Mouse (Mus musculus): Measurements from ENCODE around the gene Map10.

Map10 gene

DNA sequence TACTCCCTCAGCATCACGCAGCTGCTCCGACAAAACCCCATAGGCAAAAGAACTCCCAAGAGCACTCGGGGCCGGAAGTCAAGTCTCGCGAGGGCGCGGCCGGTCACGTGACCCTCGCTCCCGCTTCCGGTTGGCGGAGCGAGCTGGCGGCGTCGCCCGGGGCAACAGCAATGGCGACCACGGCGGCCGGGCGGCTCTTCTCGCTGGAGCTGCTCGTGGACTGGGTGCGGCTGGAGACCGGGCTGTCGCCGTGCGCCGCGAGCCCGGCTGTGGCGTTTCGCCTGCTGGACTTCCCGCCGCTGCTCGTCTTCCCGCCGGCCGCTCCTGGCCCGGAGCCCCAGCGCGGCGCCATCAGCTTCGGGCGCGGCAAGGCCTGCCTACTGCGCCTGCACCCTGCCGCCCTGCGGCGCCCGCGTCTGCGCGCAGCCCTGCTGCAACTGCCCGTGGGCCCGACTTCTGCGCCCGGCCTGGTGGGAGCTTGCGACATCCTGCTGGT is at the start of gene Map10:
Gene Map10, plus strand, starts transcription at position 119 of the 496 bp plus-strand sequence.
- DNase-seq (ENCODE audit: low spot score), result peak; percentile 51

DNA sequence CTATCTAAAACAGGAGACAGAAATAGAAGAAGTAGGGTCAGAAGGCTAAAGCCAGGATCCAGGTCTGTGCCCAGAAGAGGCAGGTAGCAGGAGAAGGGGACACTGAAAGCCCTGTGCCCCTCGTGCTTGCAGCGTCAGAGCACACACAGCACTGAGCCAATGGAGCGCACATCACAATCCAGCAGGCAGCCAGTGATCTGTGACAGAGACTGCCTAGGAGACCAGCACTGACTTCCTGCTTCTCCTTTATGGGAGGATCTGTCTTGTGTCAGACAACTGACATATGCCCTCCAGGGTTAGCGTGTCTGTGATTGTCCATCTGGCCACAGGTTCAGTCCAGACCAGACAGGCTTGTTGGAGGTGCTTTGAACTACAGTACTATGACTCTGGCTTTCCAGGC is 49.3 kb upstream of the Map10 start:
- no peak for DNase-seq (ENCODE audit: low spot score)

DNA sequence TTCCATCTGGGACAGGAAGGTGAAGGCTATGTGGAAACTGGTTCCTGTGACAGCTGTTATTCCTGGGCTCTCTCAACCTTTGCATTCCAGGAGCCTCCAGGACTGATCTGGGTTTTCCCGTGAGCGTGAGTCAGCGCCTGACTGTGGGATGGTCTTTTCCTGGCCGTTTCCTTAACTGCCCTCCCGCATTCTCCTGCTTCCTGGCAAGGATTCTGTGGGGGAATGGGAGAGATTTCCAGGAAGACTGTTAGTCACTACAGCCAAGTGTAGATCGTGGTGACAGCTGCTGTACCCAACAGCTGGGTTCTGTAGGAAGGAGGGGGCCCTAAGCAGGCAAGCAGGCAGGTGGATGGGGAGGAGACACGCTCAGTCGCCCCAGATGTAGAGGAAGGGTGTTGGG is 45.3 kb upstream of the Map10 start:
- DNase-seq (ENCODE audit: low spot score), result no peak

DNA sequence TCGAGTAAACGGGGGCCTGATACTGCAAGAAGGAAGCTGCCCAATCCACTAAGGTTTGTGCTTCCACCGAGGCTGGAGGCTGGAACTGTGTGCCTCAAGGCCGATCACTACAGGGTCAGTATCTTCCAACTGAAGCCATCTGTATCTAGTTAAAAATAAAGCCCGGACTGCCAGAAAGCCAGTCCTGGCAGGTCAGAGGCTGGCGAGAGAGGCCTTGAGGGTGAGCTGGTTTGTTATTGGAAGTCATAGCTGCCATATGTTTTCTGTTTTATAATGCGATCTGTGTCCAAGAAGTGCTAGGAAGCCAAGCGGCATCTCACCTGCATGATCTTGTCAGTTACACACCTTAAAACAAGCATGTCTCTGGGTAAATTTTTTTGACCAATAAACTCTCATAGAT is 43.2 kb upstream of the Map10 start:
- no peak for DNase-seq (ENCODE audit: low spot score)

DNA sequence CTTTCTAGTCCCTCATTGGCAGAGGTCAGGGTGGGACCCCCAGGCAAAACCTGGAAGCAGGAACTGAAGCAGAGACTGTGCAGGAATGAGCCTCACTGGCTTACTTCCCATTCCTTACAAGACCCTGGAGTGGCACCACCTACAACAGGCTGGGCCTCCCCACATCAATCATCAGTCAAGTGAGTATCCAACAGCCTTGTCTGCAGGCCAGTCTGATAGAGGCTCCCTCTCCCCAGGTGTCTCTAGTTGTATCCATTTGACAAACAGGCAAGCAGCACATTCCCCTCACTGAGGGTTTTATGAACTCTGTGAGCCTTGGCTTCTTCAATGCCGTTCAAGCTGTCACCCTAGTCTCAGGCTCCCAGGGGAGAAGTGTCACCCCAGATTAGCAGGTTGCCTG is 40.8 kb upstream of the Map10 start:
- no peak for DNase-seq (ENCODE audit: low spot score)

DNA sequence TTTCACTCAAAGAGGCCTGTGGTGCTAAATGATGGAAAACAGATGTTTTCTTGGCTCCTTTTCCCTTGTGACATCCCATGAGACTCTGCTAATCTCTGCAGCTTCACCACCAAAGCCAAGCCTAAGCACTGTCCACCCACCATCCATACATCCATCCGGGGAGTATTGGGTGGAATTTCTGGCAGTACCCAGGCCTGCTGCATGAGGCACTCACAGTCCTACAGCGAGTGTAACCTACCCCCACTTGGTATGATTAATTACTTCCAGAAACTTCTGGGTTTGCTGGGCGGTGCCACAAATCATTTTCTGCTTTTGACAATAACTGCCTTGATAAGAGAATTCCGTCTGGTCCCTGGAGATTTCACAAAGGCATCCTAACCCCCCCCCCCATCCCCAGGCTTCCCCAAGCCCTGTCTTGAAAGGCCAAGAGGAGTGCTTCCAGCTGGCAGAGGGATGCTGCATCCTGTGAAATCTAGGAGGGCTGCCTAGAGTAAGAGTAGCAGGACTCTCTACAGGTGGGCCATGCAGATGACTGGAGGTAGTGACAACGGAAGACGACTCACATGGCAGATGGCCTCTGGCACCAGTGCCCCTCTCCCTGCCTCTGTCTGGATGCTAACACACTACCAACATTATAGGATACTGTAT is 31.1 kb upstream of the Map10 start:
- no peak for DNase-seq (ENCODE audit: low spot score)

DNA sequence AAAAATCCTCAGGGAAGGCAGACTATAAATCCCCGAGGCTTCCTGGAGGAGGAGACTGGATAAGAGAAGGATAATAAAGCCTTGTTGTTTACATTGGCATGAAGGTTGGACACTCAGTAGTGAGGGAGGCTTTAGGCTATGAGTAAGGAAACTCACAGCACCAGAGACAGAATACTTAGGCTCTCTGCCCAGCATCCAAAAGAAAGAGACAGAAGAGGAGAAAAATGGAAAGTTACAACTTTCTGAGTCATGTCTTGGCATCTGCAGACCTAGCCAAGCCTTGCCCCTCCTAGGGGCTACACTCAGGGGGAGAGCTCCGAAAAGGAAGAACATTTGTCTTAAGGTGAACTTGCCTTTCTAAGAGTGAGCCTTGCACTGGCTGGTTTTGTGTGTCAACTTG is 30.0 kb upstream of the Map10 start:
- DNase-seq (ENCODE audit: low spot score), result no peak

DNA sequence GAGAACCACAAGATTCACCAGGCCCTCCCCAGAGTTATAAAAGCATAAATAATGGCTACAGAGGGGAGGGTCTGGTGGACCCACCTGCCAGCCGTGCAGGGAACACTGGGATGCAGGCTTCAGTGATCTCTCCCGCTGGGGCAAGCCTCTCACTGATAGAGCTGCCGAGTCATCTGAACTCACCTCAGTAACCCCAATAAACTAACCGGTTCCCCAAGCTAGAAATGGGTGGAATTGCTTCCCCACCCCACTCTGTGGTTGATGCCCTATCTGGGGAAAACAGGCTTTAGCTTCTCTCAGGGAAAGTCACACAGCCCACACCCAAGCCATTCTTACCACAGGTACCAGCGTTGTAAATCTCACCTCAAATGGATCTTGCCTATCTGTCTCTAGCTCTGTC is 28.9 kb upstream of the Map10 start:
- DNase-seq (ENCODE audit: low spot score), result no peak

DNA sequence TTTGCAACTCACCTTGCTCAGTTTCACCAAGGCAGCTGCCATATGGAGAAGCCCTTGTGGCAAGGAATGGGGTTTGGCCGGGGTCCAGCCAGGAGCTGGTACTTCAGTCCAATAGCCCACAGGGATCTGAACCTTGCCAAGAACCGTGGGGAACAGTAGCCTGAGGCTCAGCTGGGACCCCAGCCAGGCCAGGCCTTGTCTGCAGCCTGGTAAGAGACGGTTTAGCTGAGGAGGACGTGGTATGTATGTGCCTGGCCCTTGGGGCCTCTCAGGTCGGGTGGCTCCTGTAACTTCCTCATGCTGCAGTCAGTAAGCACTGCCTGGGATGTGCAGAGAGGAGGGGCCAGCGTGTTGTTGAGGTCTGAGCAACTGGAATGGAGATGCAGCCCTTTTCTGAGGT is 27.8 kb upstream of the Map10 start:
- DNase-seq (ENCODE audit: low spot score), result no peak

DNA sequence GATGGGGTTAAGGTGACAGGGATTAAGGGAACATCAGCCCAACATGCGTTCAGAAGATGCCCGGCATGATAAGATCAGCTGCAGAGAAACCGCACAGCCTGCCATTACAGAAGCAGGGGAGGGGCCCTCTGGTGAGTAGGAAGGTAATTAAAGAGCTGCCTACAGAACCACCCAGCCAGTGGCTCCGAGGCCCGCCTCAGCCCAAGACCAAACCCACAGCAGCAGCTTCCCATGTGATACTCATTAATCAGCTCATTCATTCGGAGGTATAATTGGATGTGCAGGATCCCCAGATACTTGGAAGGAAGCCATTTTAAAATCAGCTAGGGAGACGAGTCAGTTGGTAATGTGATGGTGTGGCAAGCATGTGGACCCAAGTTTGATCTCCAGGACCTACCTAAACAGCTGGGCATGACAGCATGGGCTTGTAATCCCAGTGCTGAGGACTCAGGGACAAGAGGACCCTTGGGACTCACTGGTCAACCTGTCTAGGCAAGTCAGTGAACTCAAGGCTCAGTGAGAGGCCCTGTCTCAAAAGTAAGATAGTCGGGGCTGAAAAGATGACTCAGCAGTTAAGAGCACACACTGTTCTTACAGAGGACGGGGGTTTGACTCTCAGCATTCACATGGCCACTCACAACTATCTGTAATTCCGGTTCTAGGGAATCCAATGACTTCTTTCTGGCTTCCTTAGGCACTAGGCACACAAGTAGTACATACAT is 23.7 kb upstream of the Map10 start:
- no peak for DNase-seq (ENCODE audit: low spot score)

DNA sequence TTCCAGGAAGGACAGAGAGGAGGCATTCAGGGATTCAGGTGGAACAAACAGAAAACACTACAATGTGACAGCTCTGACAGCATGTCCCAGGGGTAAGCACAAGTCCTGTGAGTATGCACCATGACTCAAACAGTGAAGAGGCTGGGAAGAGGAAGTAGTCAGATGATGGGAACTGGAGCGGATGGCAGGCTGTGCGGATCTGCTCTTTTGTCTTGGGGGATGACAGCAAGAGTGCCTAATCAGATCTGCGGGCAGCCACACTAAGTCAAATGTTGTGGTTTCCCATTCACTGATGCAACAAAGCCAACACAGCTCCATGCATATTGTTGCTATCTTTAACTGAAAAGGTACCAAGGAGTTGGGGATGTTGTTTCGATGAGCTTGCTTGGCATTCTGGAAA is 20.2 kb upstream of the Map10 start:
- no peak for DNase-seq (ENCODE audit: low spot score)

DNA sequence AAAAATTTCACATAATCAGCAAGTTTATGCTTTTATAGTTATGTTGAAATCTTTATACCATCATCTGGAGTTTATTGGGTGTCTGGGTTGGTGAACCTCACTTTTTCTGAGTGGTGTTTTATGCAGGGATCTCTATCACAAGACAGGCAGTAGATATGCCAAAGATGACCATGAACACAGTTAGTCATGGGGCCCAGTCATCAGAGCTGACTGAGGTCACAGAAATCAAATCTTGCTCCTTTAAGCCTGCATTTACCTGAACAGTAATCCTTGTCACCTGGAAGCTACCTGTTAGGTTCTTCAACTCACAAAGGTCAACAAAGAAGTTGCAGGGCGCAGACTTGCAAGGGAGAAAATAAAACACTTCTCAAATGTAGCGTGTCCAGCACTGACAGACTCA is 14.8 kb upstream of the Map10 start:
- DNase-seq (ENCODE audit: low spot score), result no peak

DNA sequence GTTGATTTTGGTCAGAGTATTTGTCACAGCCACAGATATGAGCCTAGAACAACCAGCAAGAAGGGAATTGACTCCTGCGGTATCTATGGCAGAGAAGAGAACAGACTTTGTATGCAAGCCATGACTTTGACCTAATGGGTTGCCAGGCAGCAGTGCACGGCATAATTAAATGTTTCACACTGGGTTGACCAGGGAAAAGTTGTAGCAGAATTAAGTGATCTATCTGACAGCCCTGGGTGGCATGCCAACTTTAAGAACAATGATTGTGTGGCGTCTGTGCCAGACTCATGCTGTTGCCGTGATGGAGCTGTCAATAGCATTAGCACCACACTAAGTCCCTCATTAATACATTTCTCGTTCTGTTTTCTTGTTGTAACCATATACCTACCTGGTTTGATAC is 11.1 kb upstream of the Map10 start:
- no peak for DNase-seq (ENCODE audit: low spot score)

DNA sequence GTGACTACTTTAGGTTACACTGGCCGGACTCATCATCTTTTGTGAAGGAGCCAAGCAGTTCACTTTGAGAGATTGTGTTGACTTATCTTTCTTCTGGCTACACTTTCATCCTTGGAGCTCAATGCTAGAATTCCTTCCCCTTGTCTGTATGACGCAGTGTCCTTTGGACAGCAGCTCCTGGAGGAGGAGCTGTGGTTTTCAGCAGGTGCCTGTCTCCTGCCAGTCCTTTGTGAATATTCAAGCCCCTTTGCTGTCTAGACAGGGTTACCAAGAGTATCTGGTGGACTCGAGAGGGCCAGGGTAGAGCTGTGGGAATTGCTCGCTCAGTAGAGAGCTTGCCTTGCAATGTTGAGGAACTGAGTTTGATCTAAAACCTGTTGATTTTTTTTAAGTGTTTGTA is 10.7 kb upstream of the Map10 start:
- DNase-seq (ENCODE audit: low spot score), result no peak

DNA sequence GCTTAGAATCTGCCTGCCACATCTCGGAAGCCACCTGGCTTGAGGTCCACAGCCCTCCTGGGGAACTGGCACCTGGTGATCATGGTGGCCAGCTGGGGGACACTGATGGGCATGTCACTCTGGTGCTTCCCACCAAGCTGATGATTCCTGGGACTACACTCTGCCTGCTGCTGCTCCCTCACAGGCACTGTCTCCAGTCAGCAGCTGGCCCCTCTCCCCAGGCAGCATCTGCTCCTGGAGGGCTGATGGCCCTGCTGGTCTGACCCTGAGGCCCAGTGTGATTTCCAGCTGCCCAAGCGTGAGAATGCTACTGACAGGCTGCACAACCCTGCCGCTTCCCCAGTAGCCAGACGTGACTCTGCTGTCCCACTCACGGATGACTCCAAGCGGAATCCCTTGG is 9.2 kb upstream of the Map10 start:
- no peak for DNase-seq (ENCODE audit: low spot score)

DNA sequence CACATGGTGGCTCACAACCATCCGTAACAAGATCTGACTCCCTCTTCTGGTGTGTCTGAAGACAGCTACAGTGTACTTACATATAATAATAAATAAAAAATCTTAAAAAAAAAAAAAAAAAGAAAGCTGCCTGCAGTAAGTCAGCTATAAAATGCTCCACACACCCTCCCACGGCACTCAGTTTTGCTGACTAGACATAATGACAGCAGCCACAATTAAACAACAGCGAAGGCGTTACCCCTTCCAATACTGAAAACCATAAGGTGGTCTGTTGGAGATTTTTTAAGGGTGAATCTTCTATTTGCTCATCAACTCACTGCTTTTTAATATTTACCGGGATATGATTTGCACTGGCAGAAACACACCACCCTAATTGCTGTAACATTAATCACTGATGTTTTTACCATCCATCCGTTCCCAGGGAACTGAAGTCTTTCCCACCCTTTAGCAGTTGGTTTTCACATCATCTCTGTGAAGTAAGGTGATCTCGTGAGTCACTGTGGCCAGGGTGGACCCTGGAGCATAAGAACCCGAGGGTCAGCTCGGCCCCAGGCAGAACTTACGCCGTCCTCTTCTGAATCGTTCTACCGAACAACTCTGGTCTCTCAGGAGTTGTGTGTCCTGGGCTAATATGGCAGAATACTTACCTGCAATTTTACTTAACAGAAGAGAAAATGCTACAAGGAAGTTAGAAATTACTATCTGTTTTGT is 7.5 kb upstream of the Map10 start:
- no peak for DNase-seq (ENCODE audit: low spot score)

DNA sequence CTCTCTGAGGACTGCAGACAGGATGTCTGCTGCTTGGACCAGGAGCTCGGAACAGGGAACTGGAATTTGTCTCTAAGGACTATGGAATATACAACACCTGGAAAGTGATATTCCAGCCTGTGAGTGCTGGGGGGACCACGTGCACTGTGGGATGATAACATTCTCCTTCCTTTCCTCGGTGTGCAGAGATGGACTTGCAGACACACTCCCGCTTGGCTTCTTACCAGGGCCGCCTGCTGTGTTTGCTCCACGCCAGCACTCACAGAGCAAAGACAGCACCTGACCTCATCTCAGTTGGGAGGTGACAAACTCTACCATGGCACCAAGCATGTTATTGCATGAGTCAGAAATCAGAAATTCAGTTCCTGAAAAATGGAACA is 7.0 kb upstream of the Map10 start:
- no peak for DNase-seq (ENCODE audit: low spot score)

DNA sequence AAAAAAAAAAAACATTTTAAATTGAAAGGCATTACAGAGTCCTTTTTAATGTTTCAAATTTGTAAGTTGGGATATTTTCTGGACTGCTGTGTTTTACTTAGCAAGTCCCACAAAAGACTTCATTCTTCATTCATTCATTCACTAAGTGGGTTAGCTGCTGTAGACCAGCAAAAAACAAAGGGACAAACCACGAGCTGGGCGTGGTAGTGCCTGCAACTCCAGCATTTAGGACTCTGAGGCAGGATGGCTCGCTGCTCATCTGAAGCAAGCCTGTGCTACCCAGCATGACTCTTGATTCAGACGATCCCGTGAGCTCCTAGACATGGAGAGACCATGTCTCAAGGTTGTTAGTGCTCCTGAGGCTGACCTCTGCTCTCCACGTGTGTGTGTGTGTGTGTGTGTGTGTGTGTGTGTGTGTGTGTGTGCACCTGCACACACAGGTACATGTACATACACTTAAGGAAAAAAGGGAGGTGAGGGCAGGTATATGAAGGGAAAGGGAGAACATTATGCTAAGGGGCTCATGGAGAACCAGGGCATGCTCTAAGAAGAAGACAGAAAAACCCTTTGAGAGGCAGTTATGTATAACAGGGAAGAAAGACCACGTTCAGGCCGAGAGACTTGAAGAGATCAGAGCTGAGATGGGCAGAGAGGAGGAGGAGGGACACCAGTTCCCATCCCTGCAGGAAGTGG is 4.3 kb upstream of the Map10 start:
- DNase-seq (ENCODE audit: low spot score), result no peak

DNA sequence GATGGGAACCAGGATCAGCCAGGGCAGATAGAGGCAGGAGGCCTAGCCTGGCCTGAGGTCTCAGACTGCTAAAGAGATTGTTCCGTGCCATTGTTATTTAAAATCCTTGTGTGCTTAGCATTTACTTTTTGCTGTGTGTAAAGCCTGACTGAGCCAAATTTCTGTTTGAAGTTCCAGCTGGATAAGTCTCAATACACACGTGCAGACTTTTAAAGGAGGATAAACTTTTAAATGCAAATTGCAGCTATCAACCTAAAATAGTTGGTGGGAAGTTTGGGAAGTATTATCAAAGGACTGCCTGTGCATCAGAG is 3.8 kb upstream of the Map10 start:
- DNase-seq (ENCODE audit: low spot score), result no peak

DNA sequence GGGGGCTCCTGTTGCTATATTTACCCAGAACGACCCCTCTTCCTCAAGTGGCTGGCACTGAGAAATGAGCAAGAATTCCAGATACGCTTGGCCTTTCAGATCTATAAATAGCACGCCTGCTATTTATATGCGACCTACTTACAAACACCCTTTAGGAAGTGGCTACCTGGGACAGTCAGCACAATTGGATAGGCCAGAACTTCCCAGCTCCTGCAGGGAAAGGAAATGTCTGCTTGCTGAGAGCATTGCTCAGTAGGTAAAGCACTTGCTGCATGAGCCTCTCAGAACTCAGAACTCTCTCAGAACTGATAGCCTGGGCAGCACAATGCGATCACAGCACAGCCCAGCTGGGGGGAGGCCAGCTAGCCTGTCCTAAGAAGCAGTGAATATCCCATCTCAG is 3.4 kb upstream of the Map10 start:
- DNase-seq (ENCODE audit: low spot score), result no peak

DNA sequence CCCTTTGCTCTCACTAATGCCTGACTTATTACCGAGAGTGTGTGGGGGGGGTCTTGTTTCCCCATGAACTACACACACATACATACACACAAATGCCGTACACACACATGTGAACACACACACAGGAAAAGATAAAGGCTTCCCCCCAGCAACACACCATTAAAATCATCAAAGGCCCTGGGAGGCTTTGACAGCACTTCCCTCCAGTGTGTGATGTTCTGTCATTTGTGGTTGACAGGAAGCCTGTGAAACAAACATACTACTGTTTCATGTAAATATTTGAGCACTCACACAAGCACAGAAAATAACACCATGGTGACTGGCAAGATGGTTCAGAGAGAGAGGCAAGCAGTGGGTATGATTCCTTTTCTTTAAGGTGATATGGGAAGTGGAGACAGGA is 2.4 kb upstream of the Map10 start:
- no peak for DNase-seq (ENCODE audit: low spot score)

DNA sequence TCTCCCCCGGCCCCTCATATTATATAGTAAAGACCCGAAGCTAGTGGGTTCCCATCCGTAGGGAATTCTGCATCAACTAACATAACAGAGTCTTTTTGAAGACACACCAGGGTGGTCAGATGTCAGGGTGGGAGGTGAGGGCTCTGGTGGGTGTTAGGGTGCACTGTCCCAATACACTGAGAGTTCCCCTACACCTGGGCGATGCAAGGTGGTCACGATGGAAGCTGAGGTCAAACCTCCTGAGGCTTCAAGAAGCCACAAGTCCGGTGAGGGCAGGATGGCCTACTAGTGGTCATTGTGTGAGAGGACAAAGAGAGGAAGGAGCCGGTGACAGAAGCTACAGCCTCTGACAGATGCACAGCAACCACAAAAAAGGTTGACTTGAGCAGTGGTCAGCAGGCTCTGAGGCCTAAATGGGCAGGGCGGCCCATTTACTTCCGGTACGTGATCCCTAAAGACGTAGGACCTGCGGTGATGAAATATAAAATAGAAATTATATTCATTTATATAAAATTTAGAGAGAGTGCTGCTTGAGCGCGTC is 389 bp upstream of the Map10 start:
- DNase-seq (ENCODE audit: low spot score), result no peak

DNA sequence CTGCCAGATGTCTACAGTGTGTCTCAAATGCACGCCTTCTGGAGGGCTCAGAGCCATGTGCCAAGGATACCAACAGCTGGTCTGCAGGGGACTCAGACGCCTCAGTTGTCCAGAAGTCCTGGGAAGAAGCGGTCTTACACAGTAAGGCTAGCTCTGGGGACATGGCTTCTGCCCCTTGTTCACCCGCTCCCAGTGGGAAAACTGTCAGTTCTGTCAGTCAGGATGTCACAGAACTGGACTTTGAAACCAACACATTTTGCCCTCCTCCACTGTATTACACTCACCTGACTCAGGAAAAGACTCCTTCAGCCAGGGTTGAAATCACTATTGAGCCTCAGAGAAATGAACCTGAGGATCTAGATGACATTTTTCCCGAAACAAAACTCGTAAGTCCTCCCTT is 802 bp downstream of the Map10 start:
- no peak for DNase-seq (ENCODE audit: low spot score)
